Mouse (Mus musculus) C2C12 (cell line): ENCODE results near the gene Ikzf3. TPM values are rescaled to one million over a fixed set of nuclear protein-coding genes. Genes with fewer than 3 reads are reported as not detected.

Experiments
- H3K27me3 ChIP-seq: one replicate; pipeline ENCODE4 v1.6.1; 2011; ENCODE audit not compliant: control insufficient read depth, insufficient read depth, insufficient read length
- H3K36me3 ChIP-seq: one replicate; pipeline ENCODE4 v1.6.1; 2011; ENCODE audit not compliant: control insufficient read depth, insufficient read depth
- H3K4me3 ChIP-seq: one replicate; pipeline ENCODE4 v1.5.1; 2011; ENCODE audit warnings: mild to moderate bottlenecking, control low read depth; ENCODE audit not compliant: poor library complexity, insufficient read depth, severe bottlenecking
- H3K79me2 ChIP-seq: one replicate; pipeline ENCODE4 v1.6.1; 2011; ENCODE audit not compliant: control insufficient read depth, insufficient read depth
- H3K79me3 ChIP-seq: one replicate; pipeline ENCODE4 v1.6.1; 2011; ENCODE audit warnings: low read depth, control low read depth
- H3ac ChIP-seq: one replicate; pipeline ENCODE3; 2011; ENCODE audit warnings: low read depth; ENCODE audit not compliant: control insufficient read depth, insufficient read length
- CEBPB ChIP-seq: IDR thresholded peaks from one replicate; pipeline ENCODE4 v1.6.1; 2011; ENCODE audit warnings: low read depth, mild to moderate bottlenecking, control low read depth, moderate library complexity
- CTCF ChIP-seq: IDR thresholded peaks from one replicate; pipeline ENCODE4 v1.5.1; 2011; ENCODE audit not compliant: control insufficient read depth, insufficient read depth, insufficient read length
- FOSL1 ChIP-seq: IDR thresholded peaks from one replicate; pipeline ENCODE4 v1.8.0; 2011; ENCODE audit warnings: mild to moderate bottlenecking, low read length; ENCODE audit not compliant: poor library complexity, insufficient read depth, severe bottlenecking
- MAX ChIP-seq: IDR thresholded peaks from one replicate; pipeline ENCODE4 v1.6.1; 2011; ENCODE audit warnings: mild to moderate bottlenecking, control low read depth
- MYOD1 ChIP-seq: IDR thresholded peaks from one replicate; pipeline ENCODE4 v1.6.1; 2011; ENCODE audit warnings: low read depth; ENCODE audit not compliant: control insufficient read depth, insufficient read length
- MYOG ChIP-seq: IDR thresholded peaks from one replicate; pipeline ENCODE4 v1.6.1; 2011; ENCODE audit not compliant: control insufficient read depth, insufficient read length; ENCODE audit errors: extremely low read depth
- USF1 ChIP-seq: IDR thresholded peaks from one replicate; pipeline ENCODE4 v1.6.1; 2011; ENCODE audit warnings: low read depth, mild to moderate bottlenecking, control low read depth, moderate library complexity
- polyA plus RNA-seq: library from polyadenylated mRNA; unstranded; fragments of >200 nt; fragmentation: generic; extraction: Trizol; gene quantifications from one replicate; pipeline ENCODE4 v1.2.1, GENCODE M21; 2012; ENCODE audit warnings: missing spikeins

Gene Ikzf3
- polyA plus RNA-seq, 1 experiment = not detected

GRCm38 (mm10) chr11:98547308-98547693, 1.5 kb upstream of the Ikzf3 start:
- H3K27me3 ChIP-seq = peaks cover 38% of the 10 kb centered on the region
- no peak overlapping the region for H3ac ChIP-seq
- no peaks in the 10 kb centered on the region for H3K79me2 ChIP-seq
- no peak overlapping the region for H3K4me3 ChIP-seq
- H3K36me3 ChIP-seq = no peaks in the 10 kb centered on the region
- no peaks in the 10 kb centered on the region for H3K79me3 ChIP-seq
- TF ChIP-seq MYOG (no peak), CTCF (no peak), USF1 (no peak), FOSL1 (no peak), CEBPB (no peak), MAX (no peak), MYOD1 (no peak)

DNA sequence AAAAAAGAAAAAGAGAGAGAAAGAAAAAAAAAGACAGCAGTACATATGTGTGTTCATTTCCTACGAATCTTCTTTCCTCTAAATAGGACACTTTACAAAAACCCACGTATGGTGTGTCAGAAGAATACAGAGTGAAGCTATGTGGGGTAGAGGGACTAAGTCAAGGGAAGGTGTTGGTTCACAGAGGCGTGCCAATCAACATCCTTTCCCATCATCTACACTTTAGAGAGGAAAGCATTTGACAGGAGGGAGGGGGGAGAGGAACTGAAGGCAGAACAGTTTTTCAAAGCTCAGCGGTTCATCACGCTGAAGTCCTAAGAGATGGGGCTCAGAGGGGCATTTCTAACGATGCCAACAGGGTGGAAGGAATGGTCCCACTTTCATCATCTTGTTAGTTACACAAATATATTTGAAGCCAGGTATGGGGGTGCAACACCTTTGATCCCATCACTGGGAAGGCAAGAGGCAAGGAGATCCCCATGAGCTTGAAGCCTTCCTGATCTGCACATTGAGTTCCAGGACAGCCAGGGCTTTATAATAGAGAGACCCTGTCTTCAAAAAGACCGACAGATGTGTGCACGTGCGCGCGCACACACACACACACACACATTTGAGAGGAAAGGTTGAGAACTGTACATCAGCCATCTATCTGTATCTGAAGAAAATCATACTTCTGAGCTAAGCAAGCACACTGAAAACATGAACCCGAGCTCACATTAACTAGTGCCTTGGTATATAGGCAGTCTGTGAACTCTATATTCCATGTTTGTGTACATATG, 887 bp upstream of the Ikzf3 start:
- TF ChIP-seq CEBPB = no peak
- TF ChIP-seq MYOG = no peak
- no peak for TF ChIP-seq FOSL1
- TF ChIP-seq MAX = no peak
- TF ChIP-seq CTCF = no peak
- TF ChIP-seq MYOD1 = no peak
- TF ChIP-seq USF1 = no peak
- Histone ChIP-seq H3K79me2 (no peaks in the 10 kb centered on the region), H3K4me3 (no peak overlapping the region), H3ac (no peak overlapping the region), H3K27me3 (peaks cover 40% of the 10 kb centered on the region), H3K79me3 (no peaks in the 10 kb centered on the region), H3K36me3 (no peaks in the 10 kb centered on the region)

DNA sequence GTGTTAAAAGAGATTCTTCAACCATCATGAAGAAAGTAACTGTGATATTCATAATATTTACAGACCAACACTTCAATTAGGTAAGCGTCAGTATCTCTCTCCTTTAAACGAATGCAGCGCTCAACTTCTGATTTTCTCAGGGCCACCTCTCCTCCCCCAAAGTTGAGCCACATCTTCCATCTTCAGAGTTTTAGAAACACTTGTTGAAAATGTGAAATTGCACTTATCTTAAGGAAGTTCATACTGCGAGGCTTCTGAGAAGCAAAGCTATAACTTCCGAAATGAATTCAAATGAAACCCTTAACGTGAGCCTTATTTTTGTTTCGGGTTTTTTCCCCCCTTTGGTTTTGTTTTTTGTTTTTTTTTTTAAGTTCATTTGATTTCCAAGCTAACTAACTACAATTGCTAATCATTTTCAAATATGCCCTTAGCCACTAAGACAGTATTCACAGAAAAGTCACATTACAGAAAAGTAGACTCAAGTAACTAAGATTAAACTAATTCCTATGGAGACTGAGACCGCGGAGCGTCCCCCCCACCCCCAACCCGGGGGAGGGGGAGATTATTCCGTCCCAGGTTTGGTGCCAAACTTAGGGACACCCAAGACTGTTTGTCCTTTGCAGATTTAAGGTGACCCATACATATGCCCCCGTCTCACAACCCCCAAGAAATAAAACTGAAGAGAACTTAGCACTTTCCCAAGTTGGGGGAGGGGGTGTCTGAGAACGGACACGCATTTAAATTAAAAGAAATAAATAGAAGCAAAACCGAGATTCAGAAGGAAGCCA, 747 bp downstream of the Ikzf3 start:
- H3ac ChIP-seq = no peak overlapping the region
- H3K4me3 ChIP-seq = no peak overlapping the region
- no peak for TF ChIP-seq FOSL1
- no peak for TF ChIP-seq CEBPB
- TF ChIP-seq MYOG = no peak
- no peak for TF ChIP-seq MAX
- no peak for TF ChIP-seq USF1
- no peak for TF ChIP-seq CTCF
- TF ChIP-seq MYOD1 = no peak
- H3K27me3 ChIP-seq = peaks cover 41% of the 10 kb centered on the region
- H3K79me3 ChIP-seq = no peaks in the 10 kb centered on the region
- no peaks in the 10 kb centered on the region for H3K36me3 ChIP-seq
- no peaks in the 10 kb centered on the region for H3K79me2 ChIP-seq

DNA sequence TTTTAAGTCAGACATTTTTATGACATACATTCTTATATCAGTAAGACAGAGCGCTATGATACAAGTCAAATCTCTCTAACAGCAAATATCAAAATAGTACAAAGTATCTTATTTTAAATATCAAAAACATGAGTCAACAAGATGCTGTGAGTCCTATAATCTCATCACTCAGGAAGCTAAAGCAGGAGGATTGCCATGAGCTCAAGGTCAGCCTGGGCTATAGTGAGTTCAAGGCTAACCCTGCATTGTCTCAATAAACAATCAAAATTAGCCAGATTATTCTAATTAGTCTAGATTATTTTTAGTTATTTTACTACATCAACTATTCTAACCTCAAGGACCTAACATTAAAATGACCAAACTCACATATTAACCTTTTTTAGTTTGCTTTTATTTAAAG, 2.4 kb downstream of the Ikzf3 start:
- no peaks in the 10 kb centered on the region for H3K36me3 ChIP-seq
- H3K4me3 ChIP-seq = no peak overlapping the region
- H3K79me2 ChIP-seq = no peaks in the 10 kb centered on the region
- TF ChIP-seq USF1 (no peak), MYOD1 (no peak), MAX (no peak), MYOG (no peak), CTCF (no peak)
- no peak overlapping the region for H3ac ChIP-seq
- no peaks in the 10 kb centered on the region for H3K79me3 ChIP-seq
- peaks cover 37% of the 10 kb centered on the region for H3K27me3 ChIP-seq

DNA sequence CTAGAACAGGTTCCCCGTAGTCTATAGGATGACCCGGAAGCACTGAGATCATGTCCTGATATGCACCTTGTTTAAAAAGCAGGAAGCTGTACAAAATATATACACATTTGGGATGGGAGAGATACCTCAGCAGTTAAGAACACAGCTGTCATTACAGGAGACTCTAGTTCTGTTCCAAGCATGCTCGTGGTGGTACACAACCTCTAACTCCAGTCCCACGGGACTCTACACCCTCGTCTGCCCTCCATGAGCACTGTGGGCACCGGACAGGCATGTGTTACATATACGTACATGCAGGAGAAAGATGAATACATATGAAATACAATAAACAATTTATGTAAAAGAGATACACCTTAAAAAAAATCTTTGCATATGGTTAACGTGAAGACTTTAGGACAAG, 3.3 kb downstream of the Ikzf3 start:
- TF ChIP-seq CEBPB = no peak
- no peak for TF ChIP-seq MAX
- no peak for TF ChIP-seq USF1
- no peak for TF ChIP-seq FOSL1
- TF ChIP-seq MYOD1 = no peak
- no peak for TF ChIP-seq CTCF
- TF ChIP-seq MYOG = no peak
- H3K27me3 ChIP-seq = peaks cover 35% of the 10 kb centered on the region
- H3K79me2 ChIP-seq = no peaks in the 10 kb centered on the region
- no peaks in the 10 kb centered on the region for H3K36me3 ChIP-seq
- H3K4me3 ChIP-seq = no peak overlapping the region
- H3ac ChIP-seq = no peak overlapping the region
- no peaks in the 10 kb centered on the region for H3K79me3 ChIP-seq

GRCm38 (mm10) chr11:98540319-98540718, 5.5 kb downstream of the Ikzf3 start:
- Histone ChIP-seq H3K27me3 (peaks cover 28% of the 10 kb centered on the region), H3ac (no peak overlapping the region), H3K4me3 (no peak overlapping the region), H3K36me3 (no peaks in the 10 kb centered on the region), H3K79me2 (no peaks in the 10 kb centered on the region), H3K79me3 (no peaks in the 10 kb centered on the region)
- no peak for TF ChIP-seq USF1
- TF ChIP-seq CEBPB = no peak
- TF ChIP-seq CTCF = no peak
- no peak for TF ChIP-seq MAX
